Mouse (Mus musculus) midbrain, embryonic 14.5 days (tissue): ENCODE measurements at regions not wholly inside any gene's neighbourhood (a gene's known extent, or its start where the extent isn't known, plus 50 kb on each side); places are given as distances from the start of the nearest gene placed in this dataset.
A peak's percentile ranks its signal among the peaks of the same experiment; 100 is the strongest.
"Not testable (repeated sequence)": the region's sequence is repeated elsewhere in the genome, so short reads cannot be mapped to it uniquely, and the experiment has no call there.

Source experiments
- ATAC-seq: fragments of 200-750 bp; cut with Nextera tagmentation; 2 replicates; pipeline ENCODE4 v1.8.0; 2017; ENCODE audit warnings: moderate number of reproducible peaks, moderate library complexity; ENCODE audit not compliant: low FRiP score, low TSS enrichment
- DNase-seq: peaks from one replicate; pipeline ENCODE4 v3.0.0-alpha.2; 2015
- H3K27ac ChIP-seq: fragments of 300-500 bp; sonication (generic); replicated peaks from 2 replicates; pipeline ENCODE4 v1.5.1; 2014; ENCODE audit warnings: mild to moderate bottlenecking, low read depth, low read length, moderate library complexity
- H3K27me3 ChIP-seq: fragments of 300-500 bp; sonication (generic); 2 replicates; pipeline ENCODE4 v1.6.1; 2014; ENCODE audit warnings: low read length, control low read depth, mixed read lengths; ENCODE audit not compliant: control insufficient read depth, insufficient read depth
- H3K36me3 ChIP-seq: fragments of 300-500 bp; sonication (generic); 2 replicates; pipeline ENCODE4 v1.6.1; 2014; ENCODE audit warnings: low read length, control low read depth; ENCODE audit not compliant: control insufficient read depth, insufficient read depth
- H3K4me1 ChIP-seq: fragments of 300-500 bp; sonication (generic); 2 replicates; pipeline ENCODE4 v1.6.1; 2014; ENCODE audit warnings: mild to moderate bottlenecking, antibody characterized with exemption, low read length, control low read depth; ENCODE audit not compliant: control insufficient read depth, insufficient read depth
- H3K4me2 ChIP-seq: fragments of 300-500 bp; sonication (generic); 2 replicates; pipeline ENCODE4 v1.6.1; 2014; ENCODE audit warnings: mild to moderate bottlenecking, low read length, moderate library complexity
- H3K4me3 ChIP-seq: fragments of 300-500 bp; sonication (generic); replicated peaks from 2 replicates; pipeline ENCODE4 v1.5.1; 2014; ENCODE audit warnings: low read depth, low read length
- H3K9ac ChIP-seq: fragments of 300-500 bp; sonication (generic); replicated peaks from 2 replicates; pipeline ENCODE4 v1.6.1; 2014; ENCODE audit warnings: mild to moderate bottlenecking, low read length, moderate library complexity
- H3K9me3 ChIP-seq: fragments of 300-500 bp; sonication (generic); 2 replicates; pipeline ENCODE4 v1.6.1; 2016; ENCODE audit warnings: low read length, control low read depth, mixed read lengths; ENCODE audit not compliant: control insufficient read depth
- WGBS: fragments of 180-500 bp; shearing (Covaris S2); extraction: QIAGEN DNeasy Blood & Tissue Kit; methylation state at CpG from one replicate; pipeline ENCODE4 v1.1.7; 2014; 5-methylcytosine and 5-hydroxymethylcytosine counted together

- Histone ChIP-seq H3K27ac (no peak overlapping the region), H3K4me3 (no peak overlapping the region), H3K36me3 (no peaks in the 10 kb centered on the region), H3K9ac (no peak overlapping the region), H3K27me3 (no peaks in the 10 kb centered on the region), H3K9me3 (no peaks in the 10 kb centered on the region; the same call in 1 of the 2 replicates), H3K4me1 (no peaks in the 10 kb centered on the region), H3K4me2 (no peak overlapping the region)
- ATAC-seq (no peak), DNase-seq (no peak)
- WGBS = 95% methylated on average over 2 of the region's 2 CpGs
Observed at GRCm38 (mm10) chr17:59179018-59179417, 165.8 kb upstream of the Nudt12 start.

DNA sequence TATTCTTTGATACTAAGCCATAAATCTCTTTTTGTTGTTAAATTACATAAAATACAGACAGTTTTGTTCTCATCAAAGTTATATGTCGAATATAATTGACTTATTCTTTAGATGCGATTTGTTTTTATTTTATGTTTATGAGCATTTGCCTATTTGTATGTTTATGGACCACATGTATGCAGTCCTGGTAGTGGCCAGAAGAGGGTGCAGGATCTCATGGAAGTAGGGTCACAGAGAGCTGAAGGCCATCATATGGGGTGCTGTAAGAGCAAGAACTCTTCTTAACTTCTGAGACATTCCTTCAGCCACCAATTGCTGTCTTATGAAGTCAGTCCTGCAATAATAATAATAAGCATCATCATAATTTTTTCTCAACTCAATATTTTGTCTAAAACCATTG, 143.2 kb upstream of the Nudt12 start:
- DNase-seq (no peak), ATAC-seq (no peak)
- WGBS = 82% methylated on average over 2 of the region's 2 CpGs
- Histone ChIP-seq H3K27ac (no peak overlapping the region), H3K9me3 (no peaks in the 10 kb centered on the region), H3K4me3 (no peak overlapping the region), H3K4me2 (no peak overlapping the region), H3K4me1 (no peaks in the 10 kb centered on the region), H3K27me3 (no peaks in the 10 kb centered on the region), H3K36me3 (no peaks in the 10 kb centered on the region), H3K9ac (no peak overlapping the region)

DNA sequence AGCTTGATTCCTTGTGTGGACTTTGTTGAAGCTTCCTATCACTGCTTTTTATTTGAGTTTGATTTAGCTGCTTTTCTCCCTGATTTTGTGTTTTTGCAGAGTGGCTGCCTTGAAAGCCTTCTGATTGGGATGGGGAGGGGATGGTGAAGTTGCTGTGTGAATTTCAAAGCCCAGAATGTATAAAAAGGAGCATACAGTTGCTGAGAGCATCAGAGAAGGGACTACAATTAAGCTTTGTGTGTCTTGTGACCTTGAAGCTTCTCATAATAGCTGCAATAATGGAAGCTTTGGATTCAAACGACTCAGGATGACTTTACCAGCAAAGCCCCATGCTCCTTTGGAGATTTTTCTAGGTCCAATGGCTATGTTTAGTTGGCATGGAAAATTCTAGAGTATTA, 130.6 kb upstream of the Nudt12 start:
- H3K9me3 ChIP-seq = no peaks in the 10 kb centered on the region
- no peak overlapping the region for H3K4me2 ChIP-seq
- no peak for ATAC-seq
- H3K4me3 ChIP-seq = no peak overlapping the region
- H3K36me3 ChIP-seq = no peaks in the 10 kb centered on the region
- WGBS = 26% methylated on average over 1 of the region's 1 CpGs
- no peak overlapping the region for H3K27ac ChIP-seq
- no peak overlapping the region for H3K9ac ChIP-seq
- no peak for DNase-seq
- 0 out of 2 replicates have a peak, but pooled peaks cover 5% of the 10 kb centered on the region for H3K4me1 ChIP-seq
- H3K27me3 ChIP-seq = no peaks in the 10 kb centered on the region

DNA sequence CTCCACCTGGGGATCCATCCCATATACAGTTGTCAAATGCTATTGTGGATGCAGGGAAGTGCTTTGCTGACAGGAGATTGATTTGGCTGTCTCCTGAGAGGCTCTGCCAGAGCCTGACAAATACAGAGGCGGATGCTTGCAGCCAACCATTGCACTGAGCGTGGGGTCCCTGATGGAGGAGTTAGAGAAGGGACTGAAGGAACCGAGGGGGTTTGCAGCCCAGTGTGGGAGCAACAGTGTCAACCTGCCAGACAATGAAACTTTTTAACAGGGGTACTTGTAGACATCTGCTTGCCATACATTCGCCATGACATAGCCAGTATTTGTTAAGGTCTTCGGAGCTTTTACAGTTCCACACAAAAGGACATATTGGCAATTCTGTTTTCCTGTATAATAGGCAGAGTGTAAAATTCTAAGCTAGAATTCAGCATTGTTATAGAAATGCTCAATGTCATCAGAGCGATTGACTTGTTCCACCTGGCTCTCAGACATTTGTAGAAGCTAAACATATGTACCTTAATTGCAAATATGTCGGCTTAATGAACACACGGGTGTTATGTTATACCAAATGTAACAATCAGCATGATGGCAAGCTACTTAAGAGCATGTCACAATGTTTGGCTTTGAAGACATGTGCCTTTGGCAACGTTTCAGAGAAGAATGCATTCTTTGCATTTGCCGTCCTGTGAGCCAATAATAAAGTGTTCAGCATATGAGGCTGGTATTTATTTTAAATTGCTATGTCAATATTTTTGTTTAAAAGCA, 130.0 kb upstream of the Nudt12 start:
- 74% methylated on average over 10 of the region's 10 CpGs for WGBS
- H3K4me2 ChIP-seq = no peak overlapping the region
- H3K27me3 ChIP-seq = no peaks in the 10 kb centered on the region
- no peaks in the 10 kb centered on the region for H3K36me3 ChIP-seq
- no peak for DNase-seq
- no peak overlapping the region for H3K4me3 ChIP-seq
- no peaks in the 10 kb centered on the region for H3K9me3 ChIP-seq
- no peak overlapping the region for H3K27ac ChIP-seq
- 0 out of 2 replicates have a peak, but pooled peaks cover 5% of the 10 kb centered on the region for H3K4me1 ChIP-seq
- no peak overlapping the region for H3K9ac ChIP-seq
- no peak for ATAC-seq

DNA sequence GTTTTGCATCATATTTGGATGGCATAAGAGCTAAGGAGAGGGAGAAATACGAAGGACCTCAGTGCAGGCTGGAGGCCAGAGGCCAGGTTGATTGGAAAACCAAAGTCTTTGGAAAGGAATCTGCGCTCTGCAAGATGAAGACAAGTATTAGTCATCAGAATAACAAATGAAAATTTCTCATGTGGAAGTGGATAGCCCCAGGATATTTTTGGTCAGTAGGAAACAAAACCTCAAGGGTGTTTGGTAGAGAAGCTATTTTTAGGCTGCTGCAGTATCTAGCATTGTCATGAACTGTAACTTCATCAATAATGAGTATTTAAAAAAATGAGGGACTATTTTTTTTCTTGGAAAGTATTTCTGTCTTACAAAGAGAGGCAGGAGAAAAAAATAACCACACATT, 125.6 kb upstream of the Nudt12 start:
- no peak for ATAC-seq
- Histone ChIP-seq H3K9ac (no peak overlapping the region), H3K4me3 (no peak overlapping the region), H3K9me3 (no peaks in the 10 kb centered on the region), H3K27ac (no peak overlapping the region), H3K4me2 (no peak overlapping the region), H3K36me3 (no peaks in the 10 kb centered on the region), H3K4me1 (0 out of 2 replicates have a peak, but pooled peaks cover 4% of the 10 kb centered on the region), H3K27me3 (no peaks in the 10 kb centered on the region)
- WGBS = 80% methylated on average over 2 of the region's 2 CpGs
- DNase-seq = no peak

GRCm38 (mm10) chr17:59099376-59099775, 86.2 kb upstream of the Nudt12 start:
- ATAC-seq = no peak
- 10% methylated on average over 5 of the region's 5 CpGs for WGBS

GRCm38 (mm10) chr17:59076846-59077245, 63.7 kb upstream of the Nudt12 start:
- 86% methylated on average over 2 of the region's 6 CpGs for whole genome bisulfite sequencing

More at GRCm38 (mm10) chr17:59099376-59099775, 86.2 kb upstream of the Nudt12 start:
- Histone ChIP-seq H3K9me3 (no peaks in the 10 kb centered on the region), H3K9ac (no peak overlapping the region), H3K4me1 (no peaks in the 10 kb centered on the region), H3K4me2 (no peak overlapping the region), H3K27me3 (no peaks in the 10 kb centered on the region), H3K36me3 (no peaks in the 10 kb centered on the region), H3K4me3 (no peak overlapping the region), H3K27ac (no peak overlapping the region)
- DNase-seq = peak; percentile 74

GRCm38 (mm10) chr17:59076361-59076760, 63.2 kb upstream of the Nudt12 start:
- H3K36me3 ChIP-seq, H3K9me3 ChIP-seq, H3K27ac ChIP-seq, H3K27me3 ChIP-seq, H3K4me2 ChIP-seq, DNase-seq, H3K9ac ChIP-seq, H3K4me3 ChIP-seq, ATAC-seq, H3K4me1 ChIP-seq: not testable (repeated sequence)
- 86% methylated on average over 2 of the region's 6 CpGs for WGBS

More at GRCm38 (mm10) chr17:59076846-59077245, 63.7 kb upstream of the Nudt12 start:
- H3K4me2 ChIP-seq, ATAC-seq, H3K4me3 ChIP-seq, H3K9me3 ChIP-seq, H3K36me3 ChIP-seq, H3K9ac ChIP-seq, H3K27ac ChIP-seq, H3K27me3 ChIP-seq, H3K4me1 ChIP-seq, DNase-seq: not testable (repeated sequence)
